Mouse (Mus musculus) midbrain, embryonic 13.5 days (tissue): ENCODE results near the gene Phf11c. TPM values are rescaled to one million over a fixed set of nuclear protein-coding genes. Genes with fewer than 3 reads are reported as not detected.
"Not testable (repeated sequence)": the region's sequence is repeated elsewhere in the genome, so short reads cannot be mapped to it uniquely, and the experiment has no call there.

Experiments
- ATAC-seq: fragments of 200-750 bp; cut with Nextera tagmentation; 2 replicates; pipeline ENCODE4 v1.8.0; 2017; ENCODE audit warnings: mild to moderate bottlenecking, moderate TSS enrichment, moderate library complexity
- H3K27ac ChIP-seq: fragments of 300-500 bp; sonication (generic); 2 replicates; pipeline ENCODE4 v1.5.1; 2015; ENCODE audit warnings: inconsistent platforms, mild to moderate bottlenecking, moderate library complexity
- H3K27me3 ChIP-seq: fragments of 300-500 bp; sonication (generic); 2 replicates; pipeline ENCODE4 v1.6.1; 2015; ENCODE audit warnings: mild to moderate bottlenecking, inconsistent platforms
- H3K36me3 ChIP-seq: fragments of 300-500 bp; sonication (generic); 2 replicates; pipeline ENCODE4 v1.6.1; 2015; ENCODE audit warnings: mild to moderate bottlenecking, inconsistent platforms
- H3K4me1 ChIP-seq: fragments of 300-500 bp; sonication (generic); replicated peaks from 2 replicates; pipeline ENCODE4 v1.6.1; 2015; ENCODE audit warnings: inconsistent platforms
- H3K4me2 ChIP-seq: fragments of 300-500 bp; sonication (generic); replicated peaks from 2 replicates; pipeline ENCODE4 v1.6.1; 2015; ENCODE audit warnings: moderate library complexity, mild to moderate bottlenecking, inconsistent platforms
- H3K4me3 ChIP-seq: fragments of 300-500 bp; sonication (generic); replicated peaks from 2 replicates; pipeline ENCODE4 v1.5.1; 2015; ENCODE audit warnings: mild to moderate bottlenecking, inconsistent platforms
- H3K9ac ChIP-seq: fragments of 300-500 bp; sonication (generic); replicated peaks from 2 replicates; pipeline ENCODE4 v1.6.1; 2015; ENCODE audit warnings: mild to moderate bottlenecking, inconsistent platforms
- H3K9me3 ChIP-seq: fragments of 300-500 bp; sonication (generic); 2 replicates; pipeline ENCODE4 v1.6.1; 2016; ENCODE audit warnings: mild to moderate bottlenecking, inconsistent platforms
- WGBS: fragments of 180-500 bp; shearing (Covaris S2); methylation state at CpG from one replicate; pipeline ENCODE4 v1.1.7; 2015; 5-methylcytosine and 5-hydroxymethylcytosine counted together
- polyA plus RNA-seq: library from polyadenylated mRNA; unstranded; fragments of >200 nt; fragmentation: Nextera tagmentation; extraction: Ambion mirVana; gene quantifications from 2 replicates; pipeline ENCODE4 v1.2.1, GENCODE M21; 2015

Phf11c gene
- polyA plus RNA-seq: 0.30 and 0.34 TPM in 2 replicates

DNA sequence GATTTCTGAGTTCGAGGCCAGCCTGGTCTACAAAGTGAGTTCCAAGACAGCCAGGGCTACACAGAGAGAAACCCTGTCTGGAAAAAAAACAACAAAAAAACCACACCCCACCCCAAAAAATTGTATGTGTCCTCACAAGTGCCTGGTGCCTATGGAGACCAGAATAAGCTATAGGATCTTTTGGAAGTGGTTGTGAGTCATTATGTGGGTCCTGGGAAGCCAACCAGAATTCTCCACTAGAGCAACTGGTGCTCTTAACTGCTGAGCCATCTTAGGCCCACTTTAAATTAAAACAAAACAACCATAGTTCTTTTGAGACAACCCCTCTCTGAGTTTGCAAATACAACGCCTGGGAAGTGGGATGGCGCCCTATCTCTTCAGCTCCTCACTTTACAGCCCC lies at the start of gene Phf11c:
Gene Phf11c, minus strand, starts transcription at position 101 of the 400 bp plus-strand sequence.
- no peak within 1 kb of the TSS for H3K27ac ChIP-seq
- no peak within 1 kb of the TSS for H3K9ac ChIP-seq
- ATAC-seq: no peak
- no peaks in the 10 kb centered on the region for H3K36me3 ChIP-seq
- H3K4me3 ChIP-seq: no peak within 1 kb of the TSS
- no peaks in the 10 kb centered on the region for H3K9me3 ChIP-seq
- H3K27me3 ChIP-seq: no peaks in the 10 kb centered on the region
- WGBS: 93% methylated on average over 3 of the region's 3 CpGs
- no peaks in the 10 kb centered on the region for H3K4me1 ChIP-seq
- H3K4me2 ChIP-seq: no peak within 1 kb of the TSS

- peak overlapping the region; percentile 78; the same call in 1 of the 2 replicates for H3K27ac ChIP-seq
- peak overlapping the region; percentile 86 for H3K9ac ChIP-seq
- 11% methylated on average over 6 of the region's 6 CpGs for WGBS
- peaks cover 18% of the 10 kb centered on the region for H3K4me1 ChIP-seq
- no peaks in the 10 kb centered on the region for H3K9me3 ChIP-seq
- H3K4me3 ChIP-seq: peak overlapping the region; percentile 89
- ATAC-seq: no peak
- peak overlapping the region; percentile 80 for H3K4me2 ChIP-seq
- H3K27me3 ChIP-seq: no peaks in the 10 kb centered on the region
- no peaks in the 10 kb centered on the region for H3K36me3 ChIP-seq
These were observed 46.3 kb upstream of the Phf11c start for GRCm38 (mm10) chr14:59441472-59441805.

DNA sequence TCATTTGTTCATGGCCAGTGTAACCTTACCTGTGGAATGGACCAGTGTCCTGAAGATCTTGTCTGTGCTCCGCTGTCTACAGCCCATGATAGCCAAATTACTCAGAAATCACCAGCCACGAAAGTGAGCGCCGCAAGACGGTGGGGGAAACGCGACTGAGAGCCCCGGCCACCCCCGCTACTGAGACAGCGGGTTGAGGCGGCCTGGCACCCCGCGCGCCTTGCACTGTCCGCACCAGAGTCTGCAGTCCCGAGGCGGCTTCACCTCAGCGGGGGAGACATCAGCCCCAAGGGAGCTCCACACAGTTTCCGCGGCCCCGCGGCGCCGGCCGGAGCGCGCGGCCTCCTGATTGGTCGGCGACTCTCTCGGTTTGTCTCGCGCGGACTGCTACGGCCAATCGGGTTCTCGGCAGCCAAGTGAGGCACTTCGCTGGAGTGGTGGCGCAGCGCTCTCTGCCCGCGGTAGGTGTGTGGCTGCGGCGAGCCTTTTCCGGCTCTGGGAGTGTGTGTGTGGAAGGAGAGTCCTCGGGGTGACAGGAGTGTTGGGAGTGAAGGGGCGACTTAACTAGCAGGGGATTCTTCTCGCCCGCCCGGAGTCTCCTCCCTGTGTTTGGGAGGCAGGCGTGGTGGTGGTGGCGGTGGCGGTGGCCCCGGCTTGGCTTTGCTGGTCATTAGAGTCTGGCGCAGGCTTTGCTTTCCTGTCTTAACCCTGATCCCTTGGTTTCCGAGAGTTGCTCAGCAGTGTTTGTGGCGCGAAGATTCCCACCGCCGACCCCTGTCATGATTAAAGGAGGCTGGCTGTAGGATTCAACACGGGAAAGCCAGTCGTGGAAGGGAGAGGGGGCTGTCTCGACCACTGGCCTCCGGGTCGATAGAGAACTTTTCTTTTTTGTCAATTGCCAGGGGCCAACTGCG lies 45.6 kb upstream of the Phf11c start, which contains the start of the genes Setdb2 and Cab39l:
Gene Setdb2, minus strand, starts transcription at position 327 of the 914 bp plus-strand sequence.
Gene Cab39l, plus strand, starts transcription at position 415 of the 914 bp plus-strand sequence.
- whole genome bisulfite sequencing: under 1% methylated on average over 63 of the region's 66 CpGs
- Histone ChIP-seq H3K27me3 (no peaks in the 10 kb centered on the region), H3K36me3 (no peaks in the 10 kb centered on the region), H3K4me2 (peak within 1 kb of the TSS; percentile 80), H3K9me3 (no peaks in the 10 kb centered on the region), H3K4me1 (peaks cover 18% of the 10 kb centered on the region), H3K9ac (peak within 1 kb of the TSS; percentile 86), H3K4me3 (peak within 1 kb of the TSS; percentile 89), H3K27ac (peak within 1 kb of the TSS; percentile 78)
- ATAC-seq: peak; percentile 100

- ATAC-seq: no peak; the same call in 1 of the 2 replicates
- no peaks in the 10 kb centered on the region for H3K9me3 ChIP-seq
- H3K9ac ChIP-seq: peak overlapping the region; percentile 86
- peaks cover 18% of the 10 kb centered on the region for H3K4me1 ChIP-seq
- peak overlapping the region; percentile 89 for H3K4me3 ChIP-seq
- 19% methylated on average over 7 of the region's 7 CpGs for WGBS
- H3K27me3 ChIP-seq: no peaks in the 10 kb centered on the region
- H3K27ac ChIP-seq: no peak overlapping the region
- no peaks in the 10 kb centered on the region for H3K36me3 ChIP-seq
- H3K4me2 ChIP-seq: peak overlapping the region; percentile 67
These were observed 44.9 kb upstream of the Phf11c start for GRCm38 (mm10) chr14:59440039-59440438.

GRCm38 (mm10) chr14:59438505-59438904 lies 43.3 kb upstream of the Phf11c start:
- no peak overlapping the region for H3K9ac ChIP-seq
- H3K9me3 ChIP-seq: no peaks in the 10 kb centered on the region
- no peaks in the 10 kb centered on the region for H3K27me3 ChIP-seq
- no peak for ATAC-seq
- H3K36me3 ChIP-seq: no peaks in the 10 kb centered on the region
- 89% methylated on average over 2 of the region's 2 CpGs for WGBS
- H3K4me3 ChIP-seq: no peak overlapping the region
- peaks cover 18% of the 10 kb centered on the region for H3K4me1 ChIP-seq
- no peak overlapping the region for H3K4me2 ChIP-seq
- H3K27ac ChIP-seq: no peak overlapping the region

DNA sequence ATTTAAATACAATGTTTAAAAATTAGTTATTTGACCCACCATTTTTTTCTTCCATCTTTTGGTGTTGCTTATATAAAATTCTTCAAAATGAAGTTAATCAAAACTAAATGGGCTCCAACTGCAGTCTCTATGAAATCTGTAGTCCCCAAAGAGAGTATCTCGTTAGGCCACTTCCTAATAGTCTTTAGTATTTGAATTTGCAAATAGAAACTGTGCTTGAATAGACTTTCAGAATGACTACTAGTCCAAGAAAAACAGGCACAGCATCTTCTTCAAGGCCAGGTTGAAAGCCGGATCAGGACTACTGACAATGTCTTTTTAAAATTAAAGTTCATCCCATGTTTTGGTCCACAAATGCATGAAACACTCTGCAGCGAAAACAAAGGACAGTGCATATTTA lies 42.2 kb upstream of the Phf11c start:
- H3K9me3 ChIP-seq: no peaks in the 10 kb centered on the region
- H3K27me3 ChIP-seq: no peaks in the 10 kb centered on the region
- no peak overlapping the region for H3K4me3 ChIP-seq
- no peaks in the 10 kb centered on the region for H3K36me3 ChIP-seq
- peaks cover 18% of the 10 kb centered on the region for H3K4me1 ChIP-seq
- ATAC-seq: no peak
- no peak overlapping the region for H3K27ac ChIP-seq
- no peak overlapping the region for H3K4me2 ChIP-seq
- no peak overlapping the region for H3K9ac ChIP-seq
- WGBS: 91% methylated on average over 3 of the region's 3 CpGs

DNA sequence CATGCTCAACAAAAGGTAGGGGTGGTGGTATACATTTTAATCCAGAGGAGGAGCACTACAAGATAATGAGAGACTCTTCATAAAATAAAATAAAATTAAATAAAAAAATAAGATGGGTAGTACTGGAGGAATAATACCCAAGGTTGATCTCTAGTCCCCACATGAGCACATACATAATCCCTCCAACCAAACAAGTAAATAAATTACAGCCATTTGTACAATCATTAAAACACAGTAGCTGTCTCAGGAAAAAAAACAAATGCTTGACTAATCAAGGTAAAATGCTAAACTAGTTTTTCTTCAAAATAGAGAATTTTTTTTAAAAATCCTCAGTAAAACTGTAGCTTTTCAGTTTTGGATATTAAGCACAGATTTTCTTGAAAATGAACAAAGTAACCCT lies 40.0 kb upstream of the Phf11c start:
- H3K36me3 ChIP-seq: no peaks in the 10 kb centered on the region
- H3K9ac ChIP-seq: no peak overlapping the region
- ATAC-seq: no peak
- H3K4me3 ChIP-seq: no peak overlapping the region
- no peak overlapping the region for H3K4me2 ChIP-seq
- peaks cover 12% of the 10 kb centered on the region for H3K4me1 ChIP-seq
- H3K27ac ChIP-seq: no peak overlapping the region
- H3K27me3 ChIP-seq: no peaks in the 10 kb centered on the region
- H3K9me3 ChIP-seq: no peaks in the 10 kb centered on the region

GRCm38 (mm10) chr14:59433902-59434301 lies 38.7 kb upstream of the Phf11c start:
- H3K4me2 ChIP-seq: no peak overlapping the region
- WGBS: 84% methylated on average over 2 of the region's 2 CpGs
- H3K27ac ChIP-seq: no peak overlapping the region
- H3K27me3 ChIP-seq: no peaks in the 10 kb centered on the region
- H3K4me1 ChIP-seq: no peaks in the 10 kb centered on the region
- H3K9ac ChIP-seq: no peak overlapping the region
- no peaks in the 10 kb centered on the region for H3K9me3 ChIP-seq
- no peaks in the 10 kb centered on the region for H3K36me3 ChIP-seq
- no peak overlapping the region for H3K4me3 ChIP-seq
- no peak for ATAC-seq

- H3K4me2 ChIP-seq: no peak overlapping the region
- no peak overlapping the region for H3K4me3 ChIP-seq
- H3K9ac ChIP-seq: no peak overlapping the region
- H3K27ac ChIP-seq: no peak overlapping the region
- no peaks in the 10 kb centered on the region for H3K4me1 ChIP-seq
- WGBS: 87% methylated on average over 1 of the region's 1 CpGs
- H3K9me3 ChIP-seq: no peaks in the 10 kb centered on the region
- H3K27me3 ChIP-seq: no peaks in the 10 kb centered on the region
- no peaks in the 10 kb centered on the region for H3K36me3 ChIP-seq
- no peak for ATAC-seq
These were observed 35.4 kb upstream of the Phf11c start for GRCm38 (mm10) chr14:59430556-59430955.

GRCm38 (mm10) chr14:59422912-59423663 lies 27.9 kb upstream of the Phf11c start:
- Histone ChIP-seq H3K36me3 (peaks cover 3% of the 10 kb centered on the region; the same call in 1 of the 2 replicates), H3K4me1 (no peaks in the 10 kb centered on the region), H3K27me3 (no peaks in the 10 kb centered on the region), H3K4me3 (no peak overlapping the region), H3K4me2 (no peak overlapping the region), H3K9me3 (no peaks in the 10 kb centered on the region), H3K27ac (no peak overlapping the region), H3K9ac (no peak overlapping the region)
- 81% methylated on average over 11 of the region's 11 CpGs for WGBS
- no peak for ATAC-seq

- Histone ChIP-seq H3K27me3 (no peaks in the 10 kb centered on the region), H3K4me2 (no peak overlapping the region), H3K4me3 (no peak overlapping the region), H3K36me3 (peaks cover 14% of the 10 kb centered on the region), H3K9ac (no peak overlapping the region), H3K4me1 (no peaks in the 10 kb centered on the region), H3K9me3 (no peaks in the 10 kb centered on the region), H3K27ac (no peak overlapping the region)
- WGBS: 89% methylated on average over 4 of the region's 4 CpGs
- no peak for ATAC-seq
These were observed 23.0 kb upstream of the Phf11c start for GRCm38 (mm10) chr14:59418171-59418570.

DNA sequence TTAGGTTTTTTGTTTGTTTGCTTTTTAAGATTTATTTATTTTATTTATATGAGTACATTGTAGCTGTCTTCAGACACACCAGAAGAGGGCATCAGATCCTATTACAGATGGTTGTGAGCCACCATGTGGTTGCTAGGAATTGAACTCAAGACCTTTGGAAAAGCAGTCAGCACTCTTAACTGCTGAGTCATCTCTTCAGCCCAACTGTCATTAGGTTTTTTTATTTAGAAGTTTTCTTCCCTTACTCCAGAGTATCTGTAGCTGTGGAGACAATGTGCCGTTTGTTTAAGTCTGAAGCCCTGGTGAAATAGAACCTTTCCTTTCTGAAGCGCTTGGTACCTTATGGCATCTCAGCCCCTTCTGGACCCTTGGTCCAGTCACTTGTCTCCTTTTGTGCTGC lies 19.8 kb upstream of the Phf11c start:
- not testable (repeated sequence) for H3K27ac ChIP-seq, ATAC-seq, H3K27me3 ChIP-seq, H3K4me1 ChIP-seq, H3K9ac ChIP-seq, H3K9me3 ChIP-seq, H3K4me3 ChIP-seq, H3K4me2 ChIP-seq
- WGBS: 94% methylated on average over 2 of the region's 2 CpGs
- H3K36me3 ChIP-seq: peaks cover 16% of the 10 kb centered on the region
